Mouse (Mus musculus) hindlimb bud, embryonic 11.5 days (tissue): ENCODE measurements around the gene Gm29106.
"Not testable (repeated sequence)": the region's sequence is repeated elsewhere in the genome, so short reads cannot be mapped to it uniquely, and the experiment has no call there.

ENCODE experiments used
- DNase-seq: peaks from one replicate; pipeline ENCODE4 v3.0.0-alpha.2; 2012; ENCODE audit warnings: low read depth, low spot score; ENCODE audit errors: extremely low spot score

Gene Gm29106

GRCm38 (mm10) chr1:118176242-118176641 is at the start of gene Gm29106:
Gm29106 (plus strand) TSS chr1:118176542.
- not testable (repeated sequence) for DNase-seq

DNA sequence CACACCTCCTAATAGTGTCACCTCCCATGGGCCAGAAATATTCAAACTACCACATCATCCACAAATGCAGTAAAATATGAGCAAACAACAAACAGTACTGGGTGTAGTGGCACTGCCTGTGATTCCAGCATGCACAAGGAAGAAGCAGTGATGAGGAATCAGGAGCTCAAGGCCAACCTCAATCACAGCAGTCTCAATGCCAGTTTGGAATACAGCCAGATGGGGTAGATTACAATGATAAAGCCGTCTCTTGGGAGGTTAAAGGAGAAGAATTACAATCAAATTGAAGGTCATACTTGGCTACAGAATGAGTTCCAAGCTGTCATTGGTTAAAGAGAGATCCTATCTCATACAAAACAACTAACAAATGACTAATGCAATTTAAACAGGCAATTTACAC is 52.2 kb downstream of the Gm29106 start:
- no peak for DNase-seq

DNA sequence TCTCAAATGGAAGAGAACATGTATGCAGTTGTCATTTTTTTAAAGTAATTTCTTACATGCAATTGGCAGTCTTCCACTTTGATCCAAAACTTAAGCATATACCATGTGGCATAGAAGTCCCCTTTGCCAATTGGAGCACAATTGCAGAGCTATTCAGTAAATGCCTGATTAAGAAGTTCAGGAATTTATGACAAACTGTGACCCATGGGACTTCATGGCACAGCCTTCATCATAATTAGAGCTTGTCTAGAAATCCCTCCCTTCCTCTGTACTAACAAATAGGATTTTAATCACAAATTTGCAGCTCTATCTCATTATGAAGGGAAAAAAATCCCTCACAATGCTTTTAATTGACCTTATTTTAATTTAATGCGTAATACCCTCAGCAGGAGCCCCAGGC is 59.7 kb downstream of the Gm29106 start:
- no peak for DNase-seq
